Mouse (Mus musculus) neural tube, embryonic 12.5 days (tissue): Measurements from ENCODE around the gene Krt13. TPM values are rescaled to one million over a fixed set of nuclear protein-coding genes. Genes with fewer than 3 reads are reported as not detected.

Experiments used
- ATAC-seq: fragments of 200-750 bp; cut with Nextera tagmentation; 2 replicates; pipeline ENCODE4 v1.8.0; 2017; ENCODE audit warnings: low read depth, mild to moderate bottlenecking, moderate TSS enrichment, moderate library complexity; ENCODE audit not compliant: low FRiP score
- H3K27ac ChIP-seq: fragments of 300-500 bp; sonication (generic); 2 replicates; pipeline ENCODE4 v1.5.1; 2016
- H3K27me3 ChIP-seq: fragments of 300-500 bp; sonication (generic); replicated peaks from 2 replicates; pipeline ENCODE4 v1.6.1; 2016; ENCODE audit warnings: mild to moderate bottlenecking
- H3K36me3 ChIP-seq: fragments of 300-500 bp; sonication (generic); 2 replicates; pipeline ENCODE4 v1.6.1; 2016; ENCODE audit warnings: mild to moderate bottlenecking
- H3K4me1 ChIP-seq: fragments of 300-500 bp; sonication (generic); 2 replicates; pipeline ENCODE4 v1.6.1; 2016
- H3K4me2 ChIP-seq: fragments of 300-500 bp; sonication (generic); replicated peaks from 2 replicates; pipeline ENCODE4 v1.6.1; 2016; ENCODE audit warnings: mild to moderate bottlenecking
- H3K4me3 ChIP-seq: fragments of 300-500 bp; sonication (generic); 2 replicates; pipeline ENCODE4 v1.5.1; 2016
- H3K9ac ChIP-seq: fragments of 300-500 bp; sonication (generic); 2 replicates; pipeline ENCODE4 v1.6.1; 2016; ENCODE audit warnings: mild to moderate bottlenecking
- H3K9me3 ChIP-seq: fragments of 300-500 bp; sonication (generic); 2 replicates; pipeline ENCODE4 v1.6.1; 2016; ENCODE audit warnings: mild to moderate bottlenecking
- WGBS: fragments of 180-500 bp; shearing (Covaris S2); methylation state at CpG from one replicate; pipeline ENCODE4 v1.1.7; 2016; 5-methylcytosine and 5-hydroxymethylcytosine counted together
- polyA plus RNA-seq: library from polyadenylated mRNA; unstranded; fragments of >200 nt; fragmentation: Nextera tagmentation; extraction: Ambion mirVana; gene quantifications from 2 replicates; pipeline ENCODE4 v1.2.1, GENCODE M21; 2016

Krt13 gene
- 0.23 and 0.52 TPM in 2 replicates for polyA plus RNA-seq

GRCm38 (mm10) chr11:100121466-100121865 is at the start of gene Krt13:
Gene Krt13, minus strand, starts transcription at chr11:100121566.
- no peak within 1 kb of the TSS for H3K4me2 ChIP-seq
- no peak within 1 kb of the TSS for H3K4me3 ChIP-seq
- H3K4me1 ChIP-seq, result no peaks in the 10 kb centered on the region
- ATAC-seq, result no peak
- no peaks in the 10 kb centered on the region for H3K9me3 ChIP-seq
- 76% methylated on average over 3 of the region's 3 CpGs for WGBS
- H3K27ac ChIP-seq, result no peak within 1 kb of the TSS
- no peaks in the 10 kb centered on the region for H3K36me3 ChIP-seq
- no peaks in the 10 kb centered on the region for H3K27me3 ChIP-seq
- H3K9ac ChIP-seq, result no peak within 1 kb of the TSS

DNA sequence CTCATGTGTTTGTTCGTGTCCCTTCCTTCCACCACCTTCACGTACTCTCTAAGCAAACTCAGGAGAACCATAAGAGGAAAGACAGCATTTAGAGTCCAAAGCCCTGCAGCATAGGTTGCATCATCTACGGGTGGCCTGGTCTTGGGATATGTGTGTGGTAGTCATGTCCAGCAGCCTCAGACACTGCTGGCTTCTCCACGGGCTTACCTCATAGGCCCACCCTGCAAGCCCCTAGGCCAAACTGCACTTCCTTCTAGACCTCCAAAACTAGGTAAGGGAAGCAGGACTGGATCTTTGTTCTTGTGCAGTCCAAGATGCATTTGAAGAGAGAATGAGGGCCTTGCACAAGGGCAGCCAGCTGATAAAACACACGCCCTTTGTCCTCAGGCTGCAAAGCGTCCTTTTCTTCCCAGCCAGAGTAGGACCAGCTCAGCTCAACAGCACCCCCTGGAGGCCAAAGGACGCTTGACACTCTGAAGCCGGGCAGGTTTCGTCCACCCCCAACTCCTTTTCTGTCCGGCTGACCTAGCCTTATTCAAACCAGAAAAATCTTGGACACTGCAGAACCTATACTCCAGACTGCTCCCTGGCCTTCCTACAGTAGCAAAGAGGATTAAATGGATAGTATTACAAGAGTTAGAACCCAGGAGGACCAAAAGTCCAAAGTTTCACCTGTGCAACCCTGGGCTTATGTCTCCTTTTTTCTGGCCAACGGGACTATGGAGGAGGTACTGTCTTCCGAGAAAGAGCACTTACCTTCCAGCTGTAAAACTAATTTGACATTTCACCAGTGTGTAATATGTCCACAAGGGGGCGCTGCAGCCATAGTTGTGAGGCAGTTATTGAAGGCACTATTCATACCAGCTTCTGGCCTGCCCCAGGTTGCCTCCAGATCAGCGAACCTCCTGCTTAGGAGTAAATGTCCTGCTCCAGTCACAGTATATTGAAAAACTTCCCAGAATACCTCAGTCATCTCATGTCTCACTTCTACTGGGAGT is 47.7 kb upstream of the Krt13 start:
- Histone ChIP-seq H3K27me3 (no peaks in the 10 kb centered on the region), H3K4me3 (no peak overlapping the region), H3K27ac (no peak overlapping the region), H3K9ac (no peak overlapping the region), H3K4me2 (no peak overlapping the region), H3K4me1 (no peaks in the 10 kb centered on the region), H3K36me3 (no peaks in the 10 kb centered on the region), H3K9me3 (no peaks in the 10 kb centered on the region)
- 34% methylated on average over 14 of the region's 14 CpGs for WGBS
- peak; percentile 56; the same call in 1 of the 2 replicates for ATAC-seq

GRCm38 (mm10) chr11:100168071-100168470 is 46.7 kb upstream of the Krt13 start:
- no peaks in the 10 kb centered on the region for H3K27me3 ChIP-seq
- no peak overlapping the region for H3K4me2 ChIP-seq
- H3K9me3 ChIP-seq, result no peaks in the 10 kb centered on the region
- H3K4me3 ChIP-seq, result no peak overlapping the region
- WGBS, result 83% methylated on average over 8 of the region's 8 CpGs
- H3K27ac ChIP-seq, result no peak overlapping the region
- no peaks in the 10 kb centered on the region for H3K4me1 ChIP-seq
- no peak overlapping the region for H3K9ac ChIP-seq
- no peaks in the 10 kb centered on the region for H3K36me3 ChIP-seq
- no peak for ATAC-seq

- no peaks in the 10 kb centered on the region for H3K27me3 ChIP-seq
- no peak overlapping the region for H3K4me3 ChIP-seq
- ATAC-seq, result no peak
- no peaks in the 10 kb centered on the region for H3K9me3 ChIP-seq
- WGBS, result 58% methylated on average over 7 of the region's 7 CpGs
- no peak overlapping the region for H3K4me2 ChIP-seq
- no peak overlapping the region for H3K9ac ChIP-seq
- H3K4me1 ChIP-seq, result no peaks in the 10 kb centered on the region
- H3K36me3 ChIP-seq, result no peaks in the 10 kb centered on the region
- no peak overlapping the region for H3K27ac ChIP-seq
These were observed 43.0 kb upstream of the Krt13 start for GRCm38 (mm10) chr11:100164392-100164791.

DNA sequence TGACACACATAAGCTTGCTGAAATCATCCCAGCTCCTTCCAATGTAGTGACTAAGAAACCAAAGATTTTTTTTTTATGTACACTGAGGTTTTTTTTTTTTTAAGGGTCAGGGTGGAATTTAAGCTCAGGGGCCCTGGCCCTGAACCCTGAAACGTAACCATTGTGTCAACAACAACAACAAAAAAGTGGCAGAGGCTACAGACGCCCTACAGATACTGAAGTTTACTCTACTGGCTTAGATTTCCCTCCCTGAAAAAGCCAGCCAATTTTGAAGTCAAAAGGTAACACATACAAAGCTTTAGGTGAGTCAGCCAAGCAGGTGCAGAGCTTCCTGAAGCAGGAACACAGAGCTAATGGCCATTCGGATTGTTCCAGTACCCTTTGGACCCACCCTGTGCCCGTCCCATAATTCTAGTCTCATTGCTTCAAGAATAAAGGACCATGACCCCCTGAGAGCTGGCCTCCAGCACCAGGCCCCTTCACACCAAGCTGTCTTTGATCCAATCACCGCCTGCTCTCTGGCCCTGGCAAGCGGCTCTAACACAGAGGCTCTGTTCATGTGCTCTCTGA is 36.6 kb upstream of the Krt13 start:
- H3K4me2 ChIP-seq, result no peak overlapping the region
- no peak overlapping the region for H3K27ac ChIP-seq
- no peak for ATAC-seq
- no peaks in the 10 kb centered on the region for H3K36me3 ChIP-seq
- H3K4me3 ChIP-seq, result no peak overlapping the region
- no peaks in the 10 kb centered on the region for H3K9me3 ChIP-seq
- WGBS, result 56% methylated on average over 6 of the region's 6 CpGs
- H3K9ac ChIP-seq, result no peak overlapping the region
- H3K27me3 ChIP-seq, result no peaks in the 10 kb centered on the region
- no peaks in the 10 kb centered on the region for H3K4me1 ChIP-seq

- Histone ChIP-seq H3K4me2 (no peak overlapping the region), H3K4me3 (no peak overlapping the region), H3K4me1 (no peaks in the 10 kb centered on the region), H3K9ac (no peak overlapping the region), H3K9me3 (no peaks in the 10 kb centered on the region), H3K27ac (no peak overlapping the region), H3K36me3 (no peaks in the 10 kb centered on the region), H3K27me3 (no peaks in the 10 kb centered on the region)
- WGBS, result 84% methylated on average over 3 of the region's 3 CpGs
- no peak for ATAC-seq
These were observed 36.0 kb upstream of the Krt13 start for GRCm38 (mm10) chr11:100157331-100157730.

DNA sequence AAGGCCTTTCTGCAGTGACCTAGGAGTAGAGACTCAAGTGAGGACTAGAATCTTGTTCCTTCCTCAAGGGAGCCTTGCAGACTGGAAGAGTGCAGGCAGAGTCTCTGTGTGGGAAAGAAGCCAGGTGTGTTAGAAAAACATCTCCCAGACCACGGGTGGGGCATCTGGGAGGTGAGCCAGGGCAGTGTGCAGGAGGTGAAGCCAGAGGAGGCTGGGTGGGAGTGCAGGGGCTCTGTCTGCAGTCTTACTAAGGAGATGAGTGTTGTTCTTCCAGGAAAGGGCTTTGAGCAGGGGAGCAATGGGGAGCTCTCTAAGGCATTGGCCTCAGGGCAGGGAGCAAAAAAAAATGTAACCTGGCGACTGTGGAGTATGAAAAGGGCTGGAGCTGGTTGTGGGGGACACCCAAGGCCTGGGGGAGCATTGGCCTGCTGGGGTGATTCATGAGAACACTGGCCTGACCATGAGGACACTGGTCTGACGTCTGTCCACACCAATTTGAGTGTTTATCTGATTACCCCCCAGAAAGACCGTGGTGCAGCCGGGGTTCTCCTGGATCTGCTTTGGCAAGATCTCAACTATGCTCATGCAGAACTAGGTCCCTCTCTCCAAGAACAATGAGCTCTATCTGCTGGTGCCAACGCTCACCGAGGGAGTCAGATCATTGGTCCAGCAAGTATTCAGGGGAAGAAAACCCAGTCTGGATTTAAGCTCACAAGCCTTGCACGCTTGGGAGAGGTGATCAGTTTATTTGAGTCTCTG is 34.3 kb upstream of the Krt13 start:
- no peak for ATAC-seq
- Histone ChIP-seq H3K36me3 (no peaks in the 10 kb centered on the region), H3K27me3 (no peaks in the 10 kb centered on the region), H3K4me1 (no peaks in the 10 kb centered on the region), H3K9ac (no peak overlapping the region), H3K4me2 (no peak overlapping the region), H3K9me3 (no peaks in the 10 kb centered on the region), H3K27ac (no peak overlapping the region), H3K4me3 (no peak overlapping the region)
- 74% methylated on average over 8 of the region's 8 CpGs for WGBS

- 39% methylated on average over 9 of the region's 9 CpGs for WGBS
- no peaks in the 10 kb centered on the region for H3K36me3 ChIP-seq
- no peak for ATAC-seq
- H3K4me3 ChIP-seq, result no peak within 1 kb of the TSS
- H3K9me3 ChIP-seq, result no peaks in the 10 kb centered on the region
- H3K4me2 ChIP-seq, result no peak within 1 kb of the TSS
- H3K4me1 ChIP-seq, result peaks cover 9% of the 10 kb centered on the region
- H3K27me3 ChIP-seq, result peaks cover 32% of the 10 kb centered on the region
- H3K27ac ChIP-seq, result no peak within 1 kb of the TSS
- no peak within 1 kb of the TSS for H3K9ac ChIP-seq
These were observed 27.4 kb upstream of the Krt13 start, which contains the start of gene Krt19 for GRCm38 (mm10) chr11:100148615-100149330. Gene Krt19, minus strand, starts transcription at chr11:100148665.

DNA sequence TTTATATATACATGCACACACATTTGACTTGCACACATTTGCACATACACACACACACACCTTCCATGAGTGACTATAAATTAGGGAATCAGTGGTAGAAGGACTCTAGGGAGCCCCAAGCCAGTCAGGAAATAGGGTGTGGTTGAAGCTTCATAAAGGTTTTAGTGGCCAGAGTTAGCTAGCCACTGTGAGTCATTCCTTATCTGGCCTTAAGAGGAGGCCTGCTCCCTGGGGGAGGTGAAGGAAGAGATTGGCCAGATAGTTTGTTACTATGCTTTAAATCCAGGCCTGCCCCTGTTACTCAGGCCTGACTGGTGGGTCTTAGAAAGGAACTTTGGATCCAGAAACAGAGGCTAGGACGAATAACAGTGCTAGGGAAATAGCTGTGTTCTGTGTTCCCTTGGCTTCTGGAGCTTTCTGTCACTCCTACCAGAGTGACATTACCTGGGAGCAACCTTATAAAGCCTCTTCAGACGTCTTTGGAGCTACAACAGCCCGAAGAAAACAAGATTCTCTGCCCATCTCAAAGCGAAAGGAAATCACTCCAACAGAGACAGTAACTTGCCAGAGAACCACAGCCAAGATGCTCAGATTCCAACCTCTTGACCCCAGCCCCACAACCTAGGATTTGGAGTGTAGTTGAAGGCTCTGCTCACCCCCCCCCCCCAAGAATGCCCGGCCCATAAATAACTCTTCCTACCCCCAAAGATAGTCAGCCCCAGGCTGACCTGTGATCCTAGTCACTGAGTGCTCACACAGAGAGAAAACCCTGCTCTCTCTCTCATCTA is 26.4 kb upstream of the Krt13 start:
- Histone ChIP-seq H3K4me1 (peaks cover 9% of the 10 kb centered on the region), H3K27ac (no peak overlapping the region), H3K9ac (no peak overlapping the region), H3K27me3 (peaks cover 33% of the 10 kb centered on the region), H3K36me3 (no peaks in the 10 kb centered on the region), H3K9me3 (no peaks in the 10 kb centered on the region), H3K4me2 (no peak overlapping the region), H3K4me3 (no peak overlapping the region)
- ATAC-seq, result no peak
- WGBS, result 57% methylated on average over 5 of the region's 5 CpGs

GRCm38 (mm10) chr11:100145858-100146560 is 24.6 kb upstream of the Krt13 start:
- Histone ChIP-seq H3K9me3 (no peaks in the 10 kb centered on the region), H3K4me3 (no peak overlapping the region), H3K27ac (no peak overlapping the region), H3K4me1 (peaks cover 9% of the 10 kb centered on the region), H3K4me2 (peak overlapping the region; percentile 48), H3K9ac (no peak overlapping the region), H3K36me3 (no peaks in the 10 kb centered on the region), H3K27me3 (peaks cover 33% of the 10 kb centered on the region)
- no peak for ATAC-seq
- 4% methylated on average over 13 of the region's 13 CpGs for WGBS
